Mouse (Mus musculus) embryonic facial prominence, embryonic 11.5 days (tissue): ENCODE measurements at regions not wholly inside any gene's neighbourhood (a gene's known extent, or its start where the extent isn't known, plus 50 kb on each side); places are given as distances from the start of the nearest gene placed in this dataset.
A peak's percentile ranks its signal among the peaks of the same experiment; 100 is the strongest.

Source experiments
- ATAC-seq: fragments of 200-750 bp; cut with Nextera tagmentation; replicated peaks from 2 replicates; pipeline ENCODE4 v1.8.0; 2017; ENCODE audit warnings: low read depth; ENCODE audit not compliant: insufficient number of reproducible peaks, low FRiP score, low TSS enrichment
- DNase-seq: peaks from one replicate; pipeline ENCODE4 v3.0.0-alpha.2; 2015; ENCODE audit warnings: low spot score
- H3K27ac ChIP-seq: fragments of 300-500 bp; sonication (generic); replicated peaks from 2 replicates; pipeline ENCODE4 v1.5.1; 2014; ENCODE audit warnings: mild to moderate bottlenecking, low read depth, low read length, control low read depth
- H3K27me3 ChIP-seq: fragments of 300-500 bp; sonication (generic); 2 replicates; pipeline ENCODE4 v1.6.1; 2014; ENCODE audit warnings: mild to moderate bottlenecking, low read length, moderate library complexity, mixed read lengths; ENCODE audit not compliant: control insufficient read depth, insufficient read depth
- H3K36me3 ChIP-seq: fragments of 300-500 bp; sonication (generic); replicated peaks from 2 replicates; pipeline ENCODE4 v1.6.1; 2014; ENCODE audit warnings: low read depth, mild to moderate bottlenecking, low read length, moderate library complexity, mixed read lengths; ENCODE audit not compliant: control insufficient read depth, insufficient read depth
- H3K4me1 ChIP-seq: fragments of 300-500 bp; sonication (generic); 2 replicates; pipeline ENCODE4 v1.6.1; 2014; ENCODE audit warnings: low read length, mixed read lengths; ENCODE audit not compliant: control insufficient read depth, insufficient read depth
- H3K4me2 ChIP-seq: fragments of 300-500 bp; sonication (generic); 2 replicates; pipeline ENCODE4 v1.6.1; 2014; ENCODE audit warnings: low read depth, mild to moderate bottlenecking, control low read depth, low read length, moderate library complexity
- H3K4me3 ChIP-seq: fragments of 300-500 bp; sonication (generic); 2 replicates; pipeline ENCODE4 v1.5.1; 2014; ENCODE audit warnings: low read depth, low read length, control low read depth
- H3K9ac ChIP-seq: fragments of 300-500 bp; sonication (generic); replicated peaks from 2 replicates; pipeline ENCODE4 v1.6.1; 2014; ENCODE audit warnings: mild to moderate bottlenecking, control low read depth, low read length
- H3K9me3 ChIP-seq: fragments of 300-500 bp; sonication (generic); replicated peaks from 2 replicates; pipeline ENCODE4 v1.6.1; 2016; ENCODE audit warnings: mild to moderate bottlenecking, low read length, inconsistent platforms, mixed read lengths; ENCODE audit not compliant: control insufficient read depth
- WGBS: fragments of 180-500 bp; shearing (Covaris S2); extraction: QIAGEN DNeasy Blood & Tissue Kit; methylation state at CpG from one replicate; pipeline ENCODE4 v1.1.7; 2014; 5-methylcytosine and 5-hydroxymethylcytosine counted together

GRCm38 (mm10) chr14:48812741-48813495 is 139.3 kb upstream of the Otx2 start:
- Histone ChIP-seq H3K36me3 (no peaks in the 10 kb centered on the region), H3K27ac (no peak overlapping the region), H3K9ac (no peak overlapping the region), H3K4me1 (no peaks in the 10 kb centered on the region), H3K4me2 (no peak overlapping the region), H3K4me3 (no peak overlapping the region), H3K27me3 (no peaks in the 10 kb centered on the region), H3K9me3 (no peaks in the 10 kb centered on the region)
- no peak for DNase-seq
- no peak for ATAC-seq
- 67% methylated on average over 11 of the region's 11 CpGs for WGBS

- no peak for DNase-seq
These were observed 130.5 kb upstream of the Otx2 start for GRCm38 (mm10) chr14:48804098-48804497.

GRCm38 (mm10) chr14:48801283-48801682 is 127.7 kb upstream of the Otx2 start:
- no peaks in the 10 kb centered on the region for H3K27me3 ChIP-seq
- H3K36me3 ChIP-seq = no peaks in the 10 kb centered on the region
- H3K9ac ChIP-seq = no peak overlapping the region
- no peak for DNase-seq
- H3K9me3 ChIP-seq = no peaks in the 10 kb centered on the region
- no peak overlapping the region for H3K4me2 ChIP-seq
- no peak overlapping the region for H3K4me3 ChIP-seq
- no peak overlapping the region for H3K27ac ChIP-seq
- no peak for ATAC-seq
- WGBS = 41% methylated on average over 14 of the region's 14 CpGs
- no peaks in the 10 kb centered on the region for H3K4me1 ChIP-seq

More at GRCm38 (mm10) chr14:48804098-48804497, 130.5 kb upstream of the Otx2 start:
- Histone ChIP-seq H3K27me3 (no peaks in the 10 kb centered on the region), H3K9me3 (no peaks in the 10 kb centered on the region), H3K9ac (no peak overlapping the region), H3K36me3 (no peaks in the 10 kb centered on the region), H3K4me3 (no peak overlapping the region), H3K4me2 (no peak overlapping the region), H3K4me1 (no peaks in the 10 kb centered on the region), H3K27ac (no peak overlapping the region)
- ATAC-seq = no peak
- WGBS = 88% methylated on average over 4 of the region's 4 CpGs

GRCm38 (mm10) chr14:48800857-48801256 is 127.2 kb upstream of the Otx2 start:
- ATAC-seq (no peak), DNase-seq (peak; percentile 16)
- no peak overlapping the region for H3K4me3 ChIP-seq
- no peaks in the 10 kb centered on the region for H3K4me1 ChIP-seq
- no peaks in the 10 kb centered on the region for H3K9me3 ChIP-seq
- no peak overlapping the region for H3K27ac ChIP-seq
- 21% methylated on average over 5 of the region's 5 CpGs for WGBS
- H3K4me2 ChIP-seq = no peak overlapping the region
- no peaks in the 10 kb centered on the region for H3K27me3 ChIP-seq
- no peaks in the 10 kb centered on the region for H3K36me3 ChIP-seq
- H3K9ac ChIP-seq = no peak overlapping the region

- H3K4me1 ChIP-seq = no peaks in the 10 kb centered on the region
- no peak overlapping the region for H3K27ac ChIP-seq
- no peaks in the 10 kb centered on the region for H3K9me3 ChIP-seq
- 25% methylated on average over 4 of the region's 4 CpGs for WGBS
- no peak overlapping the region for H3K4me2 ChIP-seq
- no peak for ATAC-seq
- DNase-seq = no peak
- H3K4me3 ChIP-seq = no peak overlapping the region
- no peaks in the 10 kb centered on the region for H3K27me3 ChIP-seq
- H3K9ac ChIP-seq = no peak overlapping the region
- H3K36me3 ChIP-seq = no peaks in the 10 kb centered on the region
These were observed 126.5 kb upstream of the Otx2 start for GRCm38 (mm10) chr14:48800100-48800449.

- Histone ChIP-seq H3K9me3 (no peaks in the 10 kb centered on the region), H3K9ac (no peak overlapping the region), H3K27me3 (no peaks in the 10 kb centered on the region), H3K36me3 (no peaks in the 10 kb centered on the region), H3K27ac (no peak overlapping the region), H3K4me1 (no peaks in the 10 kb centered on the region), H3K4me2 (no peak overlapping the region), H3K4me3 (no peak overlapping the region)
- peak; percentile 36 for DNase-seq
- WGBS = 32% methylated on average over 10 of the region's 10 CpGs
- no peak for ATAC-seq
These were observed 126.0 kb upstream of the Otx2 start for GRCm38 (mm10) chr14:48799442-48800099.

- WGBS = 88% methylated on average over 5 of the region's 5 CpGs
- no peak overlapping the region for H3K4me2 ChIP-seq
- no peak overlapping the region for H3K27ac ChIP-seq
- no peaks in the 10 kb centered on the region for H3K36me3 ChIP-seq
- H3K4me3 ChIP-seq = no peak overlapping the region
- no peak overlapping the region for H3K9ac ChIP-seq
- H3K4me1 ChIP-seq = no peaks in the 10 kb centered on the region
- DNase-seq (no peak), ATAC-seq (no peak)
- no peaks in the 10 kb centered on the region for H3K9me3 ChIP-seq
- no peaks in the 10 kb centered on the region for H3K27me3 ChIP-seq
These were observed 117.9 kb upstream of the Otx2 start for GRCm38 (mm10) chr14:48791507-48791906.

GRCm38 (mm10) chr14:48779327-48779726 is 105.7 kb upstream of the Otx2 start:
- no peak overlapping the region for H3K27ac ChIP-seq
- no peaks in the 10 kb centered on the region for H3K27me3 ChIP-seq
- no peaks in the 10 kb centered on the region for H3K9me3 ChIP-seq
- H3K9ac ChIP-seq = no peak overlapping the region
- WGBS = 89% methylated on average over 1 of the region's 1 CpGs
- DNase-seq = no peak
- no peak overlapping the region for H3K4me3 ChIP-seq
- H3K36me3 ChIP-seq = no peaks in the 10 kb centered on the region
- no peaks in the 10 kb centered on the region for H3K4me1 ChIP-seq
- no peak overlapping the region for H3K4me2 ChIP-seq
- no peak for ATAC-seq
